Mouse (Mus musculus) Muller cell, postnatal 12 days (primary cell): Measurements from ENCODE around the gene Tmem255b.

Experiments
- DNase-seq: peaks from one replicate; pipeline ENCODE4 v3.0.0-alpha.2; 2015; ENCODE audit errors: inconsistent ontology term

Gene Tmem255b

DNA sequence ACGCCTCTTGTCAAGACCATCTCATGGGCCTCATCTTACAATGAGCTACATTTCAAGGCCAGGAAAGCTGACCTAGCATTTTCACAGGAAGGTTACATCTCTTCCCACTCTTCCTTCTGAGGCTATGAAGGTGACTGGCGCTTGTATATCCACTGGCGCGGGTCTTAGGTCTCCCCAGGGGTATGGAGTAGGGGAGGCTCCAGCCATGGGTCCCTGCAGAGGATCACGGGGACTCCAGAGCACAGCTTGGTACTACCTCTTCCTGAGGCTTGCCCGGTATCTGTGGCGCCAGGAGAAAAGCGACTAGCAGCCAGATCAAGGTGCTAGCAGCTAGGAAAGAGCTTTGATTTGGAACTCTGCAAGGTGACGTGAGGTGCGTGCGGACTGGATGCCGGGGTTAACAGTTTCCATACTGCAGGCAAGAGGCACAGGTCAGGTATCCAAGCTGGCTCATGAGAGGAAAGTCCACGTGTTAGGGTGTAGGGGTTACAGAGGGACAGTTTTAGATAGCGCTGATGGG, 56.6 kb downstream of the Tmem255b start:
- DNase-seq: no peak

DNA sequence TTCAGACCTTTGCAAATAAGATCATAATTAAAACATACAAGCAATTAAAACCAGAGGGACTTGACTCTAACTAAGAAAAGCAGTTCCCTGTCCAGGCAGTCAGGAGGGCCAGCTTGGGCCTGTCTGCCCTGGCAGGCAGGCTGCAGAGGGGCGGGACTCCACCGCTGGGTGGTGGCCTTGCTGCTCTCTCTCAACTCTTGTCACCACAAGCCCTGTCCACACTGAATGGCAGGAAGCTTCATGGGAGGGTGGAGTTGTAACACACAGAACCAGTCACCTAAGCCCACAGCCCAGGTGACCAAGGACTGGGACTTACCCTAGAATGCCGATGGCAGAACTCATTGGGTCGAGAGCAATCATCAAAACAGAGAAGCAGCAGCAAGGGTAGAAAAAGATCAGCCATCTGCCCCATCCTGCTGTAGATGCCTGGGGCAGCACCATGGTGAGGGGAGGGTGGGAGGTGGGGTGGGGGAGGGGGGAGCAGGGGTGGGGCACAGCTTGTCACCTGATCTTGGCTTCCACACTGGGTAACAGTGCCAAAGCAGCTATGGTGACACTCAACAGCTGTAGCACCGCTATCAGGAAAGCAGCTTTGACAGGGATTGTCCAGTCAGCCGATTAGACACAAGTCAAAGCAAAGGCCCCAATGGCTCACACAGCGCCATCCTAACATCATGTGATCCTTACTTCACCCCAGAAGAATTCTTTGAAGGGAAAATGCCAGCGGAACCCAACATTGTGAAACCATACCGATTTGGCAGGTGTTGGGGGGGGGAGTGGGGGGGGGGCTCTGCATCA, 57.4 kb downstream of the Tmem255b start:
- no peak for DNase-seq

- DNase-seq: no peak
Observed at GRCm38 (mm10) chr8:13493011-13493410, 58.0 kb downstream of the Tmem255b start.

DNA sequence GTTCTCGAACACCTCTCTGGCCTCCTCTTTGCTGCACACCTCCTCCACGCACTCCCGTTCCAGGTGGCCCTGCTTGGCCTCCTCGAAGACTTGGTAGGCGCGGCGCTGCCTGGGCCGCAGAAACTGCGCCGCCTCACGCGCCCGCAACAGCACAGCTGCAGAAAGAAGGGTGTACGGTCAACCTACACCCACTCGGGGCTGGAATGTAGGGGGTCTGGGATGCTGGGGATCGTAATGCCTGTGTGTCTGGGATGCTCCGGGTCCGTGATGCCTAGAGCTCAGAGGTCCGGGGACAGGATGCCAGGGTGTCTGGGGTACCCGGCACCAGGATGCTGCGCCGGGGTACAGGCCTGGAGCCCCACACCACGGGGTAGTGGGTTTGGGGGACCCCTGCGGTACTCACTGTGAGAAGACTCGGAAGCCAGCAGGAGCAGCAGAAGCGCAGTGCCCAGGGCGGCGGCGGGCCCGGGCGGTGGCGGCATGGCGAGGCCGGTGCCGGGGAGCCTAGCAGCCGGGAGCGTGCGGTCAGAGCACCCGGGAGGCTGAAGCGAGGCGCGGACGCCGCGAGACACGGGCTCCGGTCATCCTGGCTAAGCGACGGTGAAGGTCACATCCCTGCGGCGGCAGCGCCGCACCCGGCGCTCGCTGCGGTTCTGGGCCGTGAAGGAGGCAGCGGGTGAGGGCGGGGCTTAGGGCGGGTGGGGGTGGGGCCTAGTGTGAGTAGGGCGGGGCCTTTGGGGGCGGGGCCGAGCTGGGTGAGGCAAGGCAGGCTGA, 59.1 kb downstream of the Tmem255b start, which contains the start of gene Gas6:
TSS of gene Gas6 (minus strand) at position 633 of the 774 bp plus-strand sequence.
- peak; percentile 84 for DNase-seq

DNA sequence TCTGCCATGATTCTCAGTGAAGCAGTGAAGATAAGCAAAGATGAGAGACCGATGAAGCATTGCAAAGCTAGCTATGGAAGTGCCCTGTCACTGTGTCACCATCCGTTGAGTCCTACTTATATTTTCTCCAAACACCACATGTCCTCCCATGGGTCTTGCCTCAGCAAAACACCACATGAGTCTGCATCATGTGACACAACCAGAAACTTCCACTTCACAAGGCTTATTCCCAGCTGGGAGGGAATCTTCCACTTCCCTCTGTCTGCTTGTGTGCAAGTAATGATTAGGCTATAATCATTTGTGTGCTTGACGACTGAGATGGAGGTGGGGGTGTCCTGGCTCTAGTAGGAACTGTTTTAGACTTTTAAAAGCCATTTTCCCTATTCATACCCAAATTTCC, 66.2 kb downstream of the Tmem255b start:
- DNase-seq: no peak

- DNase-seq: peak; percentile 87
Observed at GRCm38 (mm10) chr8:13503936-13504606, 69.1 kb downstream of the Tmem255b start.

DNA sequence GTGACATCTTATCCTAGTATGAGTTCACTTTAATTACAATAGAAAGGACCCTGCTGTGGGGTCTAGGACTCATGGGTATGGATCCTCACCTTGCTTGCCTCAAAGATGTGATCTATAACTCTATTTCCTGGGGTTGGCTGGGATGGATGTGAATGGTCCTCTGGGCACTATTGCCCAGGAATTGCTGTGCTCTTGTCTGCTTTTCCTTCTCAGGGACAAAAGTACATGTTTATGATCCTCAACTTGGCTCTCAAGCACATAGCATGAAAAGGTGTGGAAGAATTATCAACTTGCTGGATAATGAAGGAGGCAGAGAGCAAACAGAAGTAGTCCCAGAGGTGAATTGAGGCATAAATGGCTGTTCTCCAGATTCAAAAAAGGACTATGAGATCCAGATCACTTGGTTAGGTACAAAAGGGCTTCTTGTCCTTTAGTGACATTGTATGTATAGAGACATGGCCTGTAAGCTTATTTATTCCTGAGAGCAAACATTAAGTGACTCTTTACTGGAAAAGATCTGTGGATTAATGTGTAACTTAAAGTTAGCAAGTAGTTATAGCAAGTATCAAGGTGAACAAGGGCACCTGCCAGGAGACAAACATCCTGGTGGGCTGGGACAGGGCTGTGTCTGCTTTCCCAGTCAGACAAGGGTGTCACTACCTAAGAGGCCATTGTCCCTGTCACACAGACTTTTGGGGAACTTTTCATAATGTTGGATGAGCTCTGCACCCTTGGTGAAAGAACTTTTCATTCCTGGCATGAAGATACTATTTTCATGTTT, 70.1 kb downstream of the Tmem255b start:
- DNase-seq: no peak

DNA sequence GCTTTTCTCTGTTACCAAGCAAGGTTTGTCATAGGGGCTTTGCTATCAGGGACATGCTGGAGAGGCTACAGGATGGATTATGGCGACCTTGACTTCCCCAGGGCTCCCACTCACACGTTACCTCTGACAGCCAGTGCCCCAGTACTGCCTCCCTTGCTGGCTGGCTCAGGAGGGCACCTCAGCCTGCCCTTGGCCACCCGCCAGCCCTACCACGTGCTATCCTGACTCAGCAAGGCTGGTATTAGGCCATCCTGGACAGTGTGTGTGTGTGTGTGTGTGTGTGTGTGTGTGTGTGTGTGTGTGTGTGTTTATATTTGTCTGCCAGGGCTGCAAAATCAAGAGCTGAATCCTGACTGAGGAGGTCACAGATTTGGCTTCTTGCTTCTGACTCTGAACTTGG, 71.9 kb downstream of the Tmem255b start:
- DNase-seq: peak; percentile 87

DNA sequence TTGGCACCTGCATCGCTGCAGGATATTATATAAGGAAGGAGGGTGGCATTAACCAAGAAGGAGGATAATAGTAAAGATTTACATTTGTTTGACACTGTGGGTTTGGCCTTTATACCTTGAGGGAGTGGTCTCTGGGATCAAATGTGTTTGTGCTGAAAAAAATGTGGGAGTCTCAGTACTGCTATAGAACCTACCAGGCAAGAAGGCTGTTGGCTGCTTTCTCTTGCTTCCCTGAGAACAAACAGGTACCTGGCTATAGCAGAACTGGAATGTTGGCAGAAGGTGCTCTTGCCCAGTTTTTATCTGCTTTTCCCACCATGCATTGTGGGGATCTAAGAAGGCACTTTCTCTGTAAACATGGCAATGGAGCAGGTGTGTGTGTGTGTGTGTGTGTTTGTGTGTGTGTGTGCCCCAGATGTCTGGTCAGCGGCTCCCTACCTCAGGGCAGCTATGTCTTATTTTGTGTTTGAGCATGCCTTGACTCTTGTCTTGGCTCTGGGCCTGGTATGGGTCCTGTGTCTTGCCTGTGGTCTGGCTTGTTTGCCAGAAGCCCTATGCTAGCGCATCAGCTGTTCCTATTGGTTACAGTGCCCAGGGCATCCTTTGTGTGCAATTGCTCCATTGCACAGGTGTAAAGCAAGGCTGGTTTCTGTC, 72.4 kb downstream of the Tmem255b start:
- DNase-seq: no peak

DNA sequence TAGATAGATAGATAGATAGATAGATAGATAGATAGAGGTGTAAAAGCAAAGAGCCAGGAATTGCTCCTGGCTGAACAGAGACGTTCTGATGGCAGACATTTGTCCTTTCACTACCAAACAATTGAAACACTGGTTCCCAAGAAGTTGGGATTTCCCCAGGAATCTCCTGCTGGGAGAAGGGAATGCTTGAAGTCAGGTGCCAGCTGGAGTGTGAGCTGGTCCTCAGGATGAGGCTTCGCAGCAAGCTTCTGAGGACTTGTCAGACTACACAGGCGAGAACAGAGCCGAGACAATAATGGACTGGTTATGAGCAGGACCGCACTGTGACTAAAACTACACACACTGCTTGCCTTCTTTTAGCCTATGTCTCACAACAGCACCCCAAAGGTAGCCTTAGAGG, 77.0 kb downstream of the Tmem255b start:
- DNase-seq: no peak

- peak; percentile 51 for DNase-seq
Observed at GRCm38 (mm10) chr8:13512677-13513076, 77.7 kb downstream of the Tmem255b start.

GRCm38 (mm10) chr8:13513556-13514370, 78.8 kb downstream of the Tmem255b start:
- no peak for DNase-seq

DNA sequence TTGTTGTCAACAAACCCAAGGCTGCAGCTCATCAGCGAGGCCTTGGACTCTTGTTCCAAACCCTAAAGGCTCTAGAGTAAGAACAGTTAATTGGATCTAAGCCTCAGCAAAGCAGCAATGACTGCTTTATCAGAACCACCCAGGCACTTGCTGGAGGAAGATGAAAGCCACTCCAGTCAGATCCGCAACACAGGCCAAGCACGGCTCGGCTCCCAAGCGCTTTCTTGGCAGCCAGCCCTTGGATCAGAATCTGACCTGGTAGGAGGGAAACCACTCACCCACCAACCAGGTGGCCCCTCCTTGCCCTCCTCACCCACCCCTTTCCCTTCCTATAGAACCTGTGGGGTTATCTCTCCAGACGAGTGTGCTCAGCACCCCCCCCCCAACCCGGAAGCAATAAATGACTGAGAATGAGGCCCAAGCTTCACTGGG, 81.0 kb downstream of the Tmem255b start:
- DNase-seq: no peak

DNA sequence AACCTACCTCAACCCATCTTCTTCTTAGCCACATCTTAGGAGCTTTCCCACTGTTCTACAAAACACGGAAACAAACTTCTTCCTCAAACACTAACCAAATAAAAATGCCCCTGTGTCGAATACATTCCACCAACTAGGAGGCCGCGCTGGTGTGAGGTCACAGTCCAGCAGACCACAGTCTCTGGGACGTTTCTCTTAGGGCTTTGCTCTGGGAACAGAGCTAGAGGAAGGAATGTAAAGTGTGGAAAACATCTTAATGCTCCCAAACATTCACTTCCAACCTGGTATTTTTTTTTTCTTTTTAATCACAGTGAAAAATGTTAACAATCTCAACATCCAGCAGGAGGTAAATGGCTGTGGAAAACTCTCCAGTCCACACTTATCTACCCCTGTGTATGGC, 81.7 kb downstream of the Tmem255b start:
- no peak for DNase-seq

DNA sequence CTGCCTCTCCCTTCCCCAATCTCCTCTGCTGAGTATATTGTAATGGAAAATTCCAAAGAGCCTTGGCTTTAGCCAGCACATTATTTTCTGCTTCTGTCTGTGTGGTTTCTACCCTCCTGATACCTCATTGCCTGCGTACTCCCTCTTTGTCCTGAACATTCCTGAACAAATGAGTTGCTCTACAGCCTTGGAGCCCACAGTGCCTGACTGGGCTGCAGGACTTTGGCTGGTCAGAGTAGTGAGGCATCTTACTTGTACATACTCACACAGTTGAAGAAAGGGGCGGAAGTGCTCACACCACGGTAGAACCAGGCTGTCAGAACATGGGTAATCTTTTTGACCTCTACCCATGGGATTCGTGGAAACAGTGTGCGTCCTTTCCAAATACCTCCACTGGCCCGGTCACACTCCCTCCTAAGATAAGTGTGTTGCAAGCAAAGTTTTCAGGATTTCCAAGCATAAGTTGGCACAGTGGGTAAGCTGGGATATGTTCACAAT, 82.3 kb downstream of the Tmem255b start:
- DNase-seq: no peak
